Mouse (Mus musculus) liver, postnatal 0 days (tissue): ENCODE results near the gene Rnf144b.

Experiments
- CTCF ChIP-seq: sonication (generic); IDR thresholded peaks from 2 replicates; pipeline ENCODE4 v1.5.1; 2016; ENCODE audit warnings: antibody characterized with exemption, low read depth
- EP300 ChIP-seq: IDR thresholded peaks from 2 replicates; pipeline ENCODE4 v1.6.1; 2016; ENCODE audit warnings: antibody characterized with exemption, low read depth, mild to moderate bottlenecking

DNA sequence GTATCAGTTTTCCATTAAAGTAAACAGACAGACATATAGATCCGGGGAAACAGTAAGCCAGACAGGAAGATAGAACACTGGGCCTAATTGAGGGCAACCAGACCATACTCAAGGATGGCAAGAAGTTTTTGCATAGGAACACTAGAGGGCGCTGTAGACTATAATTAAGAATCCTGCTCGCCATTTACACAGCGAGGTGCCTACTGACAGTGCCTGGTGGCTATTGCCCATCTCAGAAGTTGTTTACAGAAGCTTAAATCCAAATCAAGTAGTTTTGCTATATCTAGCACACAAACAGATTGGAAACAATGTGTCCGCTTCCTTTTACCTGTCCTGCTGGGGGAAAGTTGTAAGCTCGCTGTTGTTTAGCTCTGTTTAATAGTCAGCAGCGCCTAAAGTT lies 29.9 kb downstream of the Rnf144b start:
- peak; percentile 84 for TF ChIP-seq CTCF
- no peak for TF ChIP-seq EP300
